Mouse (Mus musculus): ENCODE data around the gene En2.

The En2 gene

DNA sequence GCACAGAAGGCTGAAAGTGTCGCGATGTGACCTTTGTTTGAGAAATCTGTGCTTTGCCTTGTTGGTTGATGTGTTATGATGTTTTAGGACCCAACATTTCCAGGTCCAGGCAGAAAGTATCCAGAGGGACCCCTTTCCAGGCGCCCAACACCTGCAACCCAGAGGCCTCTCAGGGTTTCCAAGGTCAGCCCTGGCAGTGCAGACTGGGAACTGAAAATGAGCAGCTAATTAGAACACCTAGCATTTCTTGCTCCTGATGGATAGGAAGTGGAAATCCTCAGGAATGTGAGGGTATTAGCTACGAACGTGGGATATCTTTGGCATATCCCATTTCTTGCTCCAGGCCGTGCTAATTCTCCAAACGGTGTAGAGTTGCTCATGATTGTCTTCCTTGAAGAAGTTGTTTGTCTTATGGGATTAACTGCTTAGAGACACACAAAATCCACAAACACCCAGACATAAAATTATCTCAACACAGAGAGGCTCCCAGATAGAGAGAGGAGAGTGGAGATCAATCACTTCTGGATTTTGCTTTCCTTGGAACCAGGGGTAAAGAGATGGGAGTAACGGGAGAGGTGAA is 5.5 kb upstream of the En2 start:
- DNase-seq (ENCODE audit: low read depth, low spot score), result no peak

DNA sequence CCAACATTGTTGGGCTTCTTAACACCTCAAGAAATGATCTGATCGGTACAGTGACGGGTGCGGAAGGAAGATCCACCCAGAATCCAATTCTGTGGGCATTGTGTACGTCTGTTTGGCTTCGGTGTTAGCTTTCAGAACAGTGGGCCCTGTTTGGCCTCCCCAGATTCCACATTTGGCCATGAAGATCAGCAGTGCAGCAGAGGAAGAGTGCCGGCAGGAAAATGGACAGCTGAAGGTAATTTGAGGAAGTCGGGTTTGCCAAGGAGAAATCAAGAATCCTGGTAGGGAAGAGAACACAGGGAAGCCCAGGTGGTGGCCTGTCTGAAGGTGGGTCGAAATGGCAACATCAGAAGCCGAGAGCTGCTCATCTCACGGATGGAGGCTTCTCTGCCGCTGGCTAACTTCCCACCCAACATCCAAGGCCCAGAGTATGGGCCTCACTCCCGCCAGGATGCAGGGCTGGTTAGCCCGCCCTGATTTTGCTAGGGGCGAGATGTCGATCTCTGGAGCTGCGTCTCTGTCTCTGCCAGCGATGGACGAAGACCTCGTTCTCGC is 4.0 kb upstream of the En2 start:
- no peak for DNase-seq (ENCODE audit: low read depth, low spot score)

DNA sequence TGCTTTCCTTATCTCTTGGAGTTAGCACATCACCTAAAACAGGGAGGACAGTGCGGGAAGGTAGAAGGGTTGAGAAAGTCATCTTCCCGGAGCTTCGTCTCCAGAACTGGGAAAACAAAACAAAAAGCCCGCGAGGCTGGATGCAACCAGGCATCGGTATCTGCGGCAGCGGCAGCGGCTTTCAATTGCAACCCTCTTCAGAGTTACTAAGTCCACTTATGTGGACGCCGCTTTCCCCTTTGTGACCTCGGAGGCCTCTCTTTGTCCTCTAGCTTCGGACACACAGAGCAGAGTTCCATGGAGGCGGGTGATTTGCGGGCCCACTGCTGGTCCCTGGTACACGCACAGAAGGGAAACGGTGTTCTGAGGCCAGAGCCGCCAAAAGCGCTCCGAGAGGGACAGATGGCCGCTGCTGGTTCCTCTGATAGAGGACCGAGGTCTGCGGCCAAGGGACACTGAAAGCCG is 3.5 kb upstream of the En2 start:
- DNase-seq (ENCODE audit: low read depth, low spot score), result peak; percentile 25

DNA sequence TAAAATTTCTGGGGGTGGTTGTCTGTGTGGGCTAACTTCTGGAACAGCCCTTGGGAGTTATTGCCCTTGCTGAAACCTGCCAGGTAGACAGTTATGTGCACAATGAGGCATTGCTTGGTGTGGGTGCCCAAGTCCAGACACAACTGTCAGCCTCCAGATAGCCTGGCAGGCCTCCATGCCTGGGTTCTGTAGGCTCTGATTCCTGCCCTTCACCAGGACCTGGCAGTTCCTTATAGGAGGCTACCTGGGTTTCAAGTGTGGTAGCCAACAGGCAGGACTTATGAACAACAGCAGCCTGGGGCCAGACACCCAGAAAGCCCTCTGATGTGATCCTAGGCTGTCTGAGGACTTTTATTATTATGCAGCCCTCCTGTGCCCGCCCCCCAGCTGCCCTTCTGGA is 1.6 kb upstream of the En2 start:
- no peak for DNase-seq (ENCODE audit: low read depth, low spot score)

DNA sequence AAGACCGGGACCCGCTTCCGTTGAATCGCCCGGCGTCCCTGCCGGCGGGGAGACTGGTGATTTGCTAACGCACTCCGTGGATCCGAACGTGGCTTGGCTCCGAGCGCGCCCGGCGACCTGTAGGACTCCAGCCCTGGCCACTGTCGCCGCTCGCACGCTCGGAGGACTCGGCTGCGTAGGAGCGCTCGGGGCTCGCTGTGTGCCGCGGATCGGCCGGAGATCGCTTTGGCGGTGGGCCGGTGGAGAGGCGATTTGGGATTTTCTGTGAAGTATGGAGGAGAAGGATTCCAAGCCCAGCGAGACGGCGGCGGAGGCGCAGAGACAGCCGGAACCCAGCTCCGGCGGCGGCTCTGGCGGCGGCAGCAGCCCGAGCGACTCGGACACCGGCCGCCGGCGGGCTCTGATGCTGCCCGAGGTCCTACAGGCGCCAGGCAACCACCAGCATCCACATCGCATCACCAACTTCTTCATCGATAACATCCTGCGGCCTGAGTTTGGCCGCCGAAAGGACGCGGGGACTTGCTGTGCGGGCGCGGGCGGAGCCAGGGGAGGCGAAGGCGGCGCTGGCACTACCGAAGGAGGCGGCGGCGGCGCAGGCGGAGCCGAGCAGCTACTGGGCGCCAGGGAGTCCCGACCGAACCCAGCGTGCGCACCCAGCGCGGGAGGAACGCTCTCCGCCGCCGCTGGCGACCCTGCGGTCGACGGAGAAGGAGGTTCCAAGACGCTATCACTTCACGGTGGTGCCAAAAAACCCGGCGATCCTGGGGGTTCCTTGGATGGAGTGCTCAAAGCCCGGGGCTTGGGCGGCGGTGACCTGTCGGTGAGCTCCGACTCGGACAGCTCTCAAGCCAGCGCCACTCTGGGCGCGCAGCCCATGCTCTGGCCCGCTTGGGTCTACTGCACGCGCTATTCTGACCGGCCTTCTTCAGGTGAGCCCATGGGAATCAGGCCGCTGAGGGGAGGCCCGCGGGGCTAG is 1.1 kb downstream of the En2 start:
- DNase-seq (ENCODE audit: low read depth, low spot score), result peak; percentile 61

DNA sequence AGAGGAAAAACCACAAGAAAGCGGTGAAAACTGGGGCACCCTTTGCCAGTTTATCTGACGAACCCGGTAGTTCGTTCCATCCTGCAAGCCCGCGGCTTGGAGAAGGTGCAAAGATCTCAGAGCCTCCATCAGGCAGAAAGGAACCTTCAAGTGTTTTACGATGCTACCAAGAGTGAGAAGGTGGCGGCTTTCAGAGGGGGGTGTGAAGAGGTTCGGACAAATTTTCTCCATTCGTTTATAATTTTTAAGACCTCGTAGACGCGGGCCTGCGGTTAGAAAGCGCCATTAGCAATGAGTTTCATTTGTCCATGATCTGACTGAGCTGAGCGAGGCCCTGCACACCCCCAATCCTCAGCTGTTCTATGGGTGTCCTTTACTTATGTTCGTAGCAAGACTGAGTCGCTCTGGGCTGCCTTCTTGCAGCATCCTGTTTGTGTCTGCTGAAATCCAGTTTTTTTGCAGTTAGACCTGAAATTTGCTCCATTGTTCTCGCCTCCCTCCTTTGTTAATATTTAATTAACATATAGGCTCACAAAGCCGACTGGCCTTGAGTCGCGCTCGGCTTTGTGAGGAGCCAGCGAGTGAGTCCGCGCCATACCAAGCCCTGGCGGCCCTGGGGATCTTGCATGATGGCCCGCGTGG is 2.2 kb downstream of the En2 start:
- DNase-seq (ENCODE audit: low read depth, low spot score), result peak; percentile 73

DNA sequence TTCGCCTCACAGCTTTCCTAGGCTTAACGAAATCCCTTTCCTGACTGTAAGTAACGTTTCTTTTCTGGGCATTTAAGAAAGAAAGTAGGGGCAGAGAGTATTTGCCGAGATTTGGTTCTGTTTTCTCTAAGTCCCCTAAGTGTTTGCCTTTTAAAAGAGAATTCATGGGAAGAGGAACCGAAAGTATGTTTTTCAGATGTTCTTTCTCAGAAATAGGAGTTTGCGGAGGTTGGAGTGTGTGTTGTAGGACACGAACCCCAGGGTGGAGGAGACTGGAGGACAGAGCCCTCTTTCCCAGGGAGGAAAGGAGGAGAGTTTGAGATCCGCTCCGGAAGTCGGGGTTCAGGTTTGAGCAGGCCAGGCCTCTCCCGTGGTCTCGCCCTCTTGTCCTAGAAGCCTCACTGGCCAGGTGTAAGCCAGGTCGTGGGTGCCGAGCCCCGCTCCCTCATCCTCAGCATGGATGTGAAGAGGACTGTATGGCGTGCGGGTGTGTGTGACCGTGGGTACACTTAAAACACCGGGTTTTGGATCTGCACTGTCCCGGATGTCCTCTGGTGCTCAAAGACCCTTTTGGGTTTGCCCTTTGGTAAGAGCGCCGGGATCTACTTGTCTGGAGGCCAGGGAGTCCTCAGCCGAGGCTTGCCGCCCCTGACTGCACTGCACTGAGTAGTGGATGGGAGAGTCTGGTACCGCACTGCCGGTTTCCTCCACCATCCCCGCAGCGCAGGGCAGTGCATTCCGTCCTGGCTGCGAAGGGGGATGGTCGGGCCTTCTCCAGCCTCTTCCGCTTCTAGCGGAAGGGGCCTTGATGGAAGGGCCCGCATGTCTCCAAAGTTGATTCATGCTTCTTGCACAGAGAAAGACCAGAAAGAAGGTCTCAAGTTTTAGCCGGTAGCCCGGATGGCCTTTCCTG is 3.0 kb downstream of the En2 start:
- peak; percentile 54 for DNase-seq (ENCODE audit: low read depth, low spot score)

DNA sequence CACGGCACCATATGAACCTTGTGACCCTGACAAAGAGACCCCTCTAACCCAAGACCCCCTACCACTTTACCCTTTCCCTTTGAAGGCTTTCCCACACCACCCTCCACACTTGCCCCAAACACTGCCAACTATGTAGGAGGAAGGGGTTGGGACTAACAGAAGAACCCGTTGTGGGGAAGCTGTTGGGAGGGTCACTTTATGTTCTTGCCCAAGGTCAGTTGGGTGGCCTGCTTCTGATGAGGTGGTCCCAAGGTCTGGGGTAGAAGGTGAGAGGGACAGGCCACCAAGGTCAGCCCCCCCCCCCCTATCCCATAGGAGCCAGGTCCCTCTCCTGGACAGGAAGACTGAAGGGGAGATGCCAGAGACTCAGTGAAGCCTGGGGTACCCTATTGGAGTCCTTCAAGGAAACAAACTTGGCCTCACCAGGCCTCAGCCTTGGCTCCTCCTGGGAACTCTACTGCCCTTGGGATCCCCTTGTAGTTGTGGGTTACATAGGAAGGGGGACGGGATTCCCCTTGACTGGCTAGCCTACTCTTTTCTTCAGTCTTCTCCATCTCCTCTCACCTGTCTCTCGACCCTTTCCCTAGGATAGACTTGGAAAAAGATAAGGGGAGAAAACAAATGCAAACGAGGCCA is 3.8 kb downstream of the En2 start:
- DNase-seq (ENCODE audit: low read depth, low spot score), result no peak

DNA sequence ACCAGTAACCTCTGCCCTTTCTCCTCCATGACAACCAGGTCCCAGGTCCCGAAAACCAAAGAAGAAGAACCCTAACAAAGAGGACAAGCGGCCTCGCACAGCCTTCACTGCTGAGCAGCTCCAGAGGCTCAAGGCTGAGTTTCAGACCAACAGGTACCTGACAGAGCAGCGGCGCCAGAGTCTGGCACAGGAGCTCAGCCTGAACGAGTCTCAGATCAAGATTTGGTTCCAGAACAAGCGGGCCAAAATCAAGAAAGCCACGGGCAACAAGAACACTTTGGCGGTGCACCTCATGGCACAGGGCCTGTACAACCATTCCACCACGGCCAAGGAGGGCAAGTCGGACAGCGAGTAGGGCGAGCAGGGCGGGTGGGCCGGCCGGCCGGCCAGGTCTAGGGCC is 4.6 kb downstream of the En2 start:
- peak; percentile 46 for DNase-seq (ENCODE audit: low read depth, low spot score)

DNA sequence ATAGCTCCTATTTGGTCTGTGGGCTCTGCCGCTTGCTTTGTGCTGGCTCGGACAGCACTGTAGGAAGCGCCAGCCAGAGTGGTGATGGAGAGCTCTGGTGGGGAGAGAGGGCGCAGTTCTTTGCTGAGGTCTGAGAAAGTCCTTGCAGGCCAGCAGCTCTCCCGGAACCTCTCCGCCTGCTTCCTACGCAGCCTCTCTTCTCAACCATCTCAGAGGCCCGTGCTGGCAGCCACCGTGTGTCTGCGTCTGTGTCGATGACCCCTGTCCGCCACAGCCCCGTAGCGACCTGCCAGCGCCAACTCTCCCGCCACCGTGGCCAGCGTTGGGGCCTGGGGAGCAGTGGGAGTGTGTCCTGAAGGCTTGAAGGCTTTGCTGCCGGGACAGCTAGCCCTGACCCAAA is 5.4 kb downstream of the En2 start:
- no peak for DNase-seq (ENCODE audit: low read depth, low spot score)

DNA sequence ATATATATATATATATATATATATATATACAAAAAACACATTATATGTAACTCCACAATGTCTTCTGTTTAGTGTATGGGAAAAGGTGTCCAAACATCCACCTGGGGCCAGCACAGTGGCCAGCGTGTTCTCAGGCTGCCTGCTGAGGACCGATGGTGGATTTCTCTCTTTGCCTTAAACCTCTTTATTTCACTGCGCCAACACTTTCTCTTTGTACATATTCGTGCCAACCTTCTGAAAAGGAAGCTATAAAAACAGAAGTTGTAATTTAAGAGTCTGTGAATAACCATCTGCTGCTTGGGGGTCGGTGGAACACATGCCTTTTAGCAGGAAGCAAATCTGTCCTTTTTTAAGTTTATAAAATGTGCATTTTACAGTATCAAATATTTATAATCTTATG is 6.2 kb downstream of the En2 start:
- DNase-seq (ENCODE audit: low read depth, low spot score), result no peak

DNA sequence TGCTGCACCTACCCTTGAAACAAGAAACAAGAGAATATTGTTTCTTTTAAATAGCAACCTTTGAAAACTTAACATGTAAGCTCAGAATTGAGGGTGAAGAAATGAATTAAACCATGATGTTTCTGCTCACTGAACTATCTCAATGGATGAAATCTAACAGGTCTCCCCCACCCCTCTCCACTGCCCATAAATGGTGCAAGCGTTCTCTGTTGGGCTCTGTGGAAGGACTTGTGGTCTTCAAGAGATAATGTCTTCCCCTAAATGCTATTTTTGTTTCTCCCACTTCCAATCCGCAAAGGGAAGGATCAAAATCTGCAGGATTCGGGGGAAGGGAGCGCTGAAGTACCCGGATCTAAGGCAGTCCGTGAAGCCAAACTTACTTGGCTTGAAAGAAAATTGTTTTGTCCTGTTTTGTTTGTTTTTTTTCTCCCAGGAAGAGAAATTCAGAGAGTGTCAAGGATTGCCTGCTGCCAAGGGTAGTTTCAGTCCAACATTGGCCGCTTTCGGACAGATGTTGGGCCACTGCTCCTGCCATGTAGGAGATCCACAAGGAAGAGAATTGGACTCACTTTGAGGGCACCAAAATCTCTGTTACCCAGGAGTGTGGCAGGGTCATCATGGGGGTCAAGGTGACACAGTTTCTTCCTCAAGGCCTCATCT is 6.9 kb downstream of the En2 start:
- DNase-seq (ENCODE audit: low read depth, low spot score), result no peak

DNA sequence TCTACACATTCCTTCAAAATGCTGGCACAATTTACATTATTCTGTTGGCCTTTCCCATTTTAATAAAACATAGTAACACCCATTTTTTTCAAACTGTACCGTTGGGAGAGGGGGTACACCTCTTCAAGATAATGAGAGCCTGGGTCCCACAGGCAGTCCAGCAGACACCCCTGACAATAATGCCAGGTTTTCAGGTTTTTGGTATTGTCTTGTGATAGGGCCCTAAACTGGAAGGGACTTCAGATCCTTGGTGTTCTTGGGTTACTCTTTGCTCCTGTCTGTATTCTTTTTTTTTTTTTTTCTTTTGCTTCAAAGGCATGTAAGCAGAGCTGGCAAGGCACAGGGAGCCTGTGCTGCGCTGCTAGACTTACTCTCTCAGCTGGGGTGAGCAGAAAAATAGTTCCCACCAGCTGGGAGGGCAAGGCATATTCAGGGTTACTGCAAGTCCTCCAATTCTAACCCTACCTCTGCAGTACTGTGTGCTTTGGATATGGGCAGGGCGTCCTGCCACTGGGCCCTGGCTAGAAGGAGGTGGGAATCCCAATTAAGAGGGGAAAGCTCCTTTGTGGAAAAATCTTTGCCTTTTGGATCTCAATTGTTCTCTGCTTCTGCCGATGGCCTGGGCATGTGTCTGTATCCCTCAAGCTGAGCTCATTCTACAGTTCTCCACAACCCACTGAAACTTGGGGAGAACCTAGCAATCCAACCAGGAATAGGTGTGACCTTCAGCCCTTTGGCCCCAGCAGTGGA is 7.6 kb downstream of the En2 start:
- no peak for DNase-seq (ENCODE audit: low read depth, low spot score)

DNA sequence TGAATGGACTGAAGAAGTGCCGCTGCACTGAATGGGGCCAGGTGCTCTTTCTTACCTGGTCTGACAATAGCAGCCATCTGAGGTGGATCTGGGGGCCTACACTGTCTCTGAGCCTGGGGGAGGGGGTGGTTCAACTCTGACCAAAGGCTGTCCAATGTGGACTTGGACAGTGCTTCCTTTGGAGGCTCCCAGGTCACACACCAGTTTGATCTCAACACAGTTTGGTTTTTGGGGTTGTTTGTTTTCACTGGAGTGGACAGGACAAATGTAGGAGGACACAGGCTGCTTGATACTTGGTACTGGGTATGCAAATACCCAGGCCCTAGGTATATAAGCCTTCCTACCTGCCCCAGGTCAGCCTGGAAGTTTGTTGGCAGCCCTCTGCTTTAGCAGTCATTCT is 8.2 kb downstream of the En2 start:
- no peak for DNase-seq (ENCODE audit: low read depth, low spot score)

DNA sequence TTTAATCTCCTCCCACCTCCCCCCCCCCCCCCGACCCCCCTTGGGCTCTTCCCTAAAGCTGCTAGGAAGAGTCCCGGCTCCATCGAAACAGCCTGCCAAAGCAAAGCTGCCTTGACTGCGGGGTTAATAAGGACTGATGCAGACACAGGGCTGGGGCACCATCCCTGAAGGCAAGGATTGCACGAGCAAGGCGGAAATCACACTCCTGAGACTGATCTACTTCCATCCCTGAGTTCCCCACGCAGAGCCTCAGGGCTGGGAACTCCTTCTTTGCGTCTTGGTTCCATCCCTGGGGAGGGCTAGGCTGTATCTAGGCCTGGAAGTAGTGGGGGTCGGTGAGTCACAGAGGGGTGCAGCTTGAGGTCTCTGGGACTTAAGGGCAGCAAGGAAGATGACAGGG is 8.6 kb downstream of the En2 start:
- DNase-seq (ENCODE audit: low read depth, low spot score), result no peak

DNA sequence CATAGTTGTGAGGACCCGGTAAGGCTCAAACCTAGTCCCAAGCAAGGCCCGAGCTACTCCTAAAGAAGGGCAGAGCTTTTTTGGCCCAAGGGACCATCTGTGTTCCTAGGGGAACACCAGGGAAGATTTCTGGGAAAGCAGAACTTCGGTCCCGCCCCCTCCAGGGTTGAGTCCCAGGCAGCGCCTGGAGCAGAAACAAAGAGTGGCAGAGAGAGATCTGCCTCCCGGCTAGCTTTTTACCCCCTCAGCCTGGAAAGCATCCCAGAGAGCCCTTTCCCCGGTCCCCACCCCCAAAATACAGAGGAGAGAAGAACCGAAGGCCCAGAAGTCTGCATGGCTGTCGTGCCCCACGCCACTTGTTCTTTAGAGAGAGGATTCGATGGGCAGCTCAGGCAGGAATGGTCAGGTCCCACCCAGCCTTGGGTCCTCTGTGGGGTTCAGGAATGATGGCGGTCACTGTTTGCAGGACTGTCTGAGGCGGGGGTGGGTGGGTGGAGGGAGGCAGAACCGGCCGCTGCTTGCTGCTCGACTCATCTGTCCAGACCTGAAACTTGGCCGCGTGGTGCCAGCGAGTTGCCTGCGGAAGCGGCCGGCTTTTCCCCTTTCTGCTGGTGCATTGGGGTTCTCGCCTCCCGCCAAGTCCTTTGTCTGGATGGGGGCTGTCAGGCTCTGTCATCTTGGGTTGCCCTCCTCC is 9.5 kb downstream of the En2 start:
- peak; percentile 50 for DNase-seq (ENCODE audit: low read depth, low spot score)

DNA sequence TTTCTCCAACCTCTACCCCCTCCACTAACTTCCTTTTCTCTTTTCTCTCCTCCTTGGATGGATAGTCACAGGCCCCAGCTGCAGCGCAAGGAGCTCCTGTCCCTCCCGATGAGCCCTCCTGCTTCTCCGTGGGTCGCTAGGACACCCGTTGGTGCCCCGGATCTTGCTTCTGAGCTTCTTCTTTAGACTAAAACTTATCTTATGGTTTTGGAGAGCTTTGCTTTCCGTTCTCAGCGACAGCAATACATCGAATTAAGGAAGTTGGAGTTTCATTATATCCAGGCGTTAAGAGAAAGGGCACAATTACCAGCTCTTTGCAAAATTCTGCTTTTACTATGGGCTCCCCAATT is 10.1 kb downstream of the En2 start:
- no peak for DNase-seq (ENCODE audit: low read depth, low spot score)

DNA sequence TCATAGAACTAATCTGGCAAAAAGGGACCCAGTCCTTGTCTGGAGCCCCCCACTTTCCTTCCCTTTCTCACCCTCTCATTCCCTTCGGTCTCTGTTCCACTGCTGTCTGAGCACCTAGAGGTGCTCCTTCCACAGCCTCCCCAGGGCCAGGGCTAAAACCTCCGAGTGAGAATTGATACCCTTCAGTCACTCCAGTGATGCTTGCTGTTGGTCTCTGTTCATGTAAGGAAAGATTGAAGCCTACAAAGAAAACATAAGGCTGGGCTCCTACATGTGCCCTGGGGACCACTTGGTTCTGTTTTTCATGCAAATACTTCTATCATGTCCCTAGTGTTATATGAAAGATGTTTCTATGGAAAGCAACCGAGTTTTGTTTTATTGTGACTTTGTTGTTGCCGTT is 10.5 kb downstream of the En2 start:
- no peak for DNase-seq (ENCODE audit: low read depth, low spot score)

DNA sequence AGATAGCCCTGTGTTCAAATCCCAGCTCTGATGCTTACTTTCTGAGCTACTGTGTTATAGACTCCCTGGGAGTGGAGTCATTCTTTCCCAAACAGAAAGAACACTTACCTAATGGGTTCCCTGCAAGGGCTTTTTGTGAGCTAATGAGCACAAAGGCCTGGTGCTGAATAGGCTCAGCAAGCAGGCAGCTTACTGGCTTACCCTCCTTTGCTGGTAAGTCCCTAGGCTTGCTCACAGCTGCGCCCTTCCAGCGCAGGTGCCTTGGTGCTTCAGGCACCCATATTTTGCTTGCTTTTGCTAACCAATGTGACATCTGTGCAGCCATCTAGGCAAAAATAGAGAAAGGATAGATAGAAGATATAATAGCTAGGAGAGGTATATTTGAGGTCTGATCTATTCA is 11.1 kb downstream of the En2 start:
- peak; percentile 85 for DNase-seq (ENCODE audit: low read depth, low spot score)

All from R1 (cell line).